Mouse (Mus musculus) liver, adult (tissue): ENCODE data around the gene Prnp.

Source experiments
- GATA4 ChIP-seq: IDR thresholded peaks from 2 replicates; pipeline ENCODE4 v1.6.1; 2014; ENCODE audit warnings: mild to moderate bottlenecking, low read length; ENCODE audit not compliant: insufficient replicate concordance

Gene Prnp

GRCm38 (mm10) chr2:131953711-131954110 is 44.0 kb downstream of the Prnp start:
- TF ChIP-seq GATA4 = no peak

GRCm38 (mm10) chr2:131954835-131955234 is 45.1 kb downstream of the Prnp start:
- no peak for TF ChIP-seq GATA4

GRCm38 (mm10) chr2:131955264-131955663 is 45.5 kb downstream of the Prnp start:
- TF ChIP-seq GATA4 = no peak

- TF ChIP-seq GATA4 = no peak
Observed at GRCm38 (mm10) chr2:131956336-131957256, 46.9 kb downstream of the Prnp start.

GRCm38 (mm10) chr2:131957731-131958222 is 48.0 kb downstream of the Prnp start:
- no peak for TF ChIP-seq GATA4

GRCm38 (mm10) chr2:131961671-131962070 is 51.9 kb downstream of the Prnp start:
- TF ChIP-seq GATA4 = no peak

GRCm38 (mm10) chr2:131970597-131970996 is 60.9 kb downstream of the Prnp start:
- TF ChIP-seq GATA4 = no peak

- no peak for TF ChIP-seq GATA4
Observed at GRCm38 (mm10) chr2:131971098-131971497, 61.4 kb downstream of the Prnp start.

GRCm38 (mm10) chr2:131976663-131977062 is 66.9 kb downstream of the Prnp start:
- no peak for TF ChIP-seq GATA4

- no peak for TF ChIP-seq GATA4
Observed at GRCm38 (mm10) chr2:131980866-131981265, 71.1 kb downstream of the Prnp start.

GRCm38 (mm10) chr2:131982546-131983196 is 72.9 kb downstream of the Prnp start:
- TF ChIP-seq GATA4 = no peak

GRCm38 (mm10) chr2:131987950-131988349 is 78.2 kb downstream of the Prnp start:
- no peak for TF ChIP-seq GATA4
